Mouse (Mus musculus): ENCODE results near the gene Rrp1b.

Rrp1b gene

DNA sequence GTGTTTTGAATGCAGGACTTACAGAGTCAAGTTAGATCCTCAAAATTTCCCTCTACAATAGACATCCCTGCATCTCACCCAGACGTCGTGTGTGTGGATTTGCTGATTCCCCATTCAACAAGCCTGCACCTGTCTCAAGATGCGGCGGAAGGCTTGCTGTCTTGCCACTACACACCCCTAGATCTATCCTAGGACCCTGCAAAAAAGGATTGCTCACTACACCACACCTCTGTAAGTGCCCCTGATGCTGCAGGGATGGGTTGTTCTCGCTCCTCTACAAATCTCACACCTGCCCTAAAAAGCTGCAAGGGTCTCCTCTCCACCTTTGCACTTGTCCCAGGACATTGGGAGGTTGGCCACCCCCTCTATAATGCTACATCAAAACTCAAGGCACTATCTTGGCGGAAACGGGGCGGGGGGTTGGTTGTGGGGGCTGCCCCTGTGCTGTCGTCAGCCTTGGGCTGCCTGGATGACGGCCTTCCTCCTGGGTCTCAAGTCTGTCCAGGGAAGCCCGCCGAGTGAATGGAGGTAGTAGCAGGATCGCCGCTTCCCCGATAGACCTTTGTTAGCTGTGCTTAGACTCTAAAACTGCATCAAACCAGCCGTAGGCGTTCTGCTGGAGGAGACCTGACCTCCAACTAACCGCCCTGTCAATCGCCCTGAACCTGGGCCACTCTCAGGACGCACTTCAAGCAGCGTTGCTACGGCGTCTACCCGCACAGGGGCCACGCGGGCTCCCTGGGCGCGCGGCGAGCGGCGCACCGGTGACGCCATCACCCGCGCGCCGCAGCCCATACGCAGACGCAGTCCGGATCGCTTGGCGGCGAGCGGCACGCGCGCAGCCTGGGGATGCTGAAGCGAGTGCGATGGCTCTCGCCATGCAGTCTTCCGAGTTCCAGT is at the start of gene Rrp1b, which contains the start of gene Hsf2bp:
TSS of gene Rrp1b (plus strand) at position 492 of the 900 bp plus-strand sequence.
TSS of gene Hsf2bp (minus strand) at position 741 of the 900 bp plus-strand sequence.
- 5% methylated on average over 52 of the region's 52 CpGs for WGBS

DNA sequence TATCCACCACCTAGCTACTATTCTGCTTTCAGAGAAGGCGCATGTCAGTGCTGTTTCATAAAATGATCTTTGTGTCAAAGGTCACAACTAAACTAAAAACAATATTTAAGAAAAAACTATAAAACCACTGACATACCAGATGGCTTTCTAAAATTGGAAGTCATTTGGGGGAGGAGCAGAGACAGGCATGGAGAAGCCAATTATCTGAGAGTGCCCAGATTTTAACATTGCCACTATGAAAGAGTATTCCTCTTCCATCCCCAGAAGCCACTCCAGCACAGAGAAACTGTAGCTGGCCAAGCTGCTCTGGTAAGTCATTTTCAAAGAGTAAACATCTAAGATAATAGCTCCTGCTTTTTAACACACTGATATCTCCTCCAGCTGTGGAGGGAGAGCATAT is 49.0 kb upstream of the Rrp1b start:
- 81% methylated on average over 1 of the region's 1 CpGs for WGBS

DNA sequence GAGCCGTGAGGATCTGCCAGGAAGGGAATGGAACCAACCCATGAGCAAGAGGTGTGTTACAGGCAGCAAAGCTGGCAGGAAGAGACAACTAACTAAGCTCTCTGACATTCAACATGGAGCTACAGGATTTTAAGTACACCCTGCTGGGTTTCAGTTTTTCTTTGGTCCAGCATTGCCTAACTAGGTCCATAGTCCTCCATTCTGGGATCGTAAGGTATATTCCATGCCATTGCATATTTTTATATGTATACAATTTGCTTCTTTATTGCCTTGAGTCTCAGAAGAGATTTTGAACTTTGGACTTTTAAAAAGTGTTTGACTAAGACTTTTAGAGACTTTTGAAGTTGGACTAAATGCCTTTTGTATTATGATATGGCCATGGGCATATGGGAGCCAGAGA is 46.9 kb upstream of the Rrp1b start:
- WGBS = 98% methylated on average over 2 of the region's 2 CpGs

DNA sequence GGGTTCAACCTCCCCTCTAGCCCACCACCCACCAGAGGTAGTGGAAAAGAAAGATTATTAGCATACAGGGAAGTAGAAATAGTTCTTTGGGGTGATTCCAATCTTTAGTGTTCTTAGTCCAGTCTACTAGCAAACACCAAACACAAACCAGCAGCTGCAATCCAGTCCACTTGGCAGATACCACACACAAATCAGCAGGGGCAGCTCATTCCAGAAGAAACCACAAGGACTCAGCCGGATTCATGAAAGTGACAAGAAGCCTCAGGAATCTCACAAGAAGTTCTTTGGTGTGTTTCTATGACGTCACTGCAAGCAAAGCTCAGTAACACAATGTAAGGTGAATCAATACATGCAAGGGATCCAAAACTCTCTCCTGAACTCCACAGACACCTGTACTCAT is 43.9 kb upstream of the Rrp1b start:
- WGBS = 82% methylated on average over 2 of the region's 2 CpGs

DNA sequence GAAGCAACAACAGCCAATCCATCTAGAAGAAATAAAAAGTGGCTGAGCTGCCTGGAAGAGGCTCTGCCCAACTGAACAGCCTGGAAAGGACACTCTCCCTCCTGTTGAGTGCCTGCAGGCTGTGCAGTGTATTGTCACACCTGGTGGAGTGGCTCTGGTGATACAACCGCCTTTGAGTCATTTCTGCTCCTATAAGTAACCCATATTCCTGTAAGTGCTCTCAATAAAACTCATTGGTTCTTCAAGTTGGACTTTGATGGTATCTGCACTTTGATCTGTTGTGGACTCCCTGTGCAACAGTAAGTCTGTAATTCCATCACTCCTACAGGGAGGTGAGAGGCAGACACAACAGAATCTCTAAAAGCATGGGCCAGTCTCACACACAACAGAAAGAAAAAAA is 42.5 kb upstream of the Rrp1b start:
- WGBS = 88% methylated on average over 1 of the region's 1 CpGs

DNA sequence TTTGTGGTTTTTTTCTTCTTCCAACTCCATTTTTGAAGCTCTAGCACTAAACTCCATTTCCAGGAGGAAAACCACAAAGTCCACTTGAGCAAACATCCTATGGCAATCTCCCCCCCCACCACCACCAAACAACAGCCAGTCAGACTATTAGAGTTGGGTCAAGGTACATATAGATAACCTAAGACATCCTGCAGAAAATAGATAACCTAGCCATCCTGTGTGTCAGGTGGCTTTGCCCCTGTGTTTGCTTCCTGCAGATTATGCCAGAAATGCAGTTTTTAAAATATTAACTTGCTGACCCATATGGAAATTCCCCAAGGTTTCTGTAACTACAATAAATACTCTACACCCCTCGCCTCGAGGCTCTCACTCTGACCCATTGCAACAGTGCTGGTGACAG is 40.1 kb upstream of the Rrp1b start:
- WGBS = 86% methylated on average over 2 of the region's 2 CpGs

DNA sequence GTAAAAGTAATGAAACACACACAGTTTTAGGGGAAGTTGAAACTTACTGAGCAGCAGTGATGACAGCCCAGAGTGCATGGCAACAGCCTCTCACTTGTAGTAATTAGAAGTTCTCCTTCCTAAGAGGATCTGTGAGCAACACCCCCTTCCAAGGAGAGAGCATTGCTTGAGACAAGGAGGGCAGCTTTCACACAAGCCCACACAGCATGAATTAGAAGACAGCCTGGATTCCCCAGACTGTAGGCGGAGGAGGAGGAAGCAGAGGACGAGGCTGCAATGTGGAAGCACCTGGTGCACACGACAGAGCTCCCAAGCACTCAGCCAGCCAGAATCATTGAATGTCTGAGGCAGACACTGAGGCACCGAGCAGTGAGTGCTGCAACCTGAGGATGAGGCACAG is 39.6 kb upstream of the Rrp1b start:
- WGBS = 41% methylated on average over 4 of the region's 4 CpGs

DNA sequence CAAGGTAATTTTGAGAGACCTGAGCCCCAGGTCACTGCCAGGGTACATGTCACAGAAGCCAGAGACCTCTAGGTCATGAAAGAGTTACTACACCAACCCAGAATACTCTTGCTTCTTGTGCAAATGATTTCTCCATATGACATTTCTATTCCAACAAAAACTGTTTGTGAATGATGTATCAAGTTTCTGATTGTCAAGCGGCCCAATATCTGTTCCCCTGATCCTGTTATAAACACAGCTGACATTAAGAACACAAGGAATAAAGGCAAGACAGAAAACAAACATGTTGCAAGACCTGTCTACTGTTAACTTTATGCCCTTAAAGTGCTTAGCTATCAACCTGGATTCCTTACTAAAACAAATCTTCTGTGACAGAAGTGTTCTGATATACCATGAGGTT is 37.5 kb upstream of the Rrp1b start:
- 90% methylated on average over 1 of the region's 1 CpGs for WGBS

DNA sequence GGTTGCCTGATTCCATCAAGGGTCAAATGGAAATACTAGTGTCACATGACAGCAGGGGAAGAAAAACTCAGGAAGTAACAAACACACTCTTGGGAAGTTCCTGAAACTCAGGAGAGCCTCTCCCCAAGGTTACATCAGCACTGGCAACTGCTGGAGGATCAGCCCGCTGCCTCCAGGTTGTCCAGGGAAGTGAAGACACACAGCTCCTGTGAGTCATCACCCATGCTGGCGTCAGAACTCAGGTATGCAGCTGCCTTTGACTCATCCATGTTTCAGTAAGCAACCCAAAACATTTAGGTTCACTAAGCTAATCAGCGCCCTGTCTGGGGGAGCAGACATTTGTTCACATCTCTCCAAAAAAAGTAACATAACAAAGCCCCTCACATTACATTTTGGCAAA is 32.6 kb upstream of the Rrp1b start:
- 90% methylated on average over 3 of the region's 3 CpGs for WGBS

DNA sequence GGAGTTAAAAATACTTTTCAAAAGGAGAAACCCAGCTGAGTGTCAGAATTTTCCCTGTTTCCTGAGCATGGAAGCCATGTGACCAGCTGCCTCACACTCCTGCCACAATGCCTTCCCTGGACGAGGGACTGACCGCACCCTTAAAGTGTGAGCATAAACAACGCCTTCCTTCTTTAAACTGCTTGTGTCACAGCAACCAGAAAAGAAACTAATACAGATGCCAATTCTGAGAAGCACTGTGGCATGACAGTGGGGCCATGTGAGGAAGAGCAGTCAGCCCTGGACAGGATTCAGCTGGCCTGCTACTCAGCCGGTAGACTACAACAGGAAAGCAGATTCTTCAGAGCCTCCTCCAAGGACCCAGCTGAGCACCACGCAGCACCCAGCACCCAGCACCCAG is 29.1 kb upstream of the Rrp1b start:
- 64% methylated on average over 5 of the region's 5 CpGs for WGBS

DNA sequence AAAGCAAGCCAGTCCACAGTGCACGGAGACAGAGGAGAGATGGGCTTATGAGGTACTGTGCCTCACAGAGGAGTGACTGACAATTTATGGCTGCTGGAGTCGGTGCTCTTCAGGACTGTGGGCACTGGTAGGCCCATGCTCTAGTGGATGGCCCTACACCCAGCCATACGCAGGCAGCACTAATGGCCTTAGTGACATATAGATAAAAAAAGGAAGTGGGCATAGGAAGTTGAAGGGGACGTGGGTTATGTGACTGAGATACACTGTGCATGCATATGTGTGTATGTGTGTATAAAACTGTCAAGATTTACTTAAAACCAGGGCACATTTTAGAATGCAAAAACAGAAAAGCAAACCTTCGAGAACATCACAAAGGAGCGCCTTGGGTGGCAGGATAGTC is 24.2 kb upstream of the Rrp1b start:
- WGBS = 91% methylated on average over 6 of the region's 6 CpGs

DNA sequence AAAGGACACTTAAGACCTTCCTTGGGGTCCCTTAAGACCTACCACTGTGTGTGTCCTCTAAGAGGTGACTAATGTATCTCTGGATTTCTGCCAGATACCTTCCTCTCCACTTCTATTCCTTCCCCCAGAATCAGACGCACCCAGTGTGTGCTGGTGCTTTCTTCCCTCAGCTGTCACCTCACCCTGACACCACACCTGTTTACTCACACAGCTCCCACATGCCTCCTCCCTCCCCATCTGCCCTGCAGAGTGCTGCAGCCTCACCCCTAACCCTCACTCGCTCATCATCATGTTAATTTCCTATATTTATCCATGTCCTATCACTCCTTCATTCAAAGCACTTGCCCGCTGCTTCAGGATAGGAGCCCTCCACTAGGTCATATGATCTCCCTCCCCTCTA is 23.6 kb upstream of the Rrp1b start:
- 73% methylated on average over 3 of the region's 3 CpGs for WGBS

DNA sequence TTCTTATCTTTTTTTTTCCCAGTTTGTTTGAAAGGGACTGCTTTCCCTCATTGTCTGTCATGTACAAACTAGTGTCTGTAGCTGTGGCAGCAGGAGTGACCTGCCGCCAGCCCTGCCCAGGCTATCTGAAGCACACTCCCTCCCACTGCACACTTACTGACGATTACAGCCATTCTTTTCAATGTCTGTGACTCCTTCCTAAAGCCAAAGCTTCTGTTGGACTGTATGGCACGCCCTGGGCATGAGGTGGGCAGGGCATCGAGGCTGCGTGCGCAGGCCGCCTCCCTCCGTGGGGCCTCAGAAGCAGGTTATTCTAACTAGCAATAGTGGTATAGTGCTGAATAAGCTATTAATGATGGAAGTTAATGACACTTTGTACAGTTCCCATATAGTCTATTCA is 19.4 kb upstream of the Rrp1b start:
- 94% methylated on average over 8 of the region's 8 CpGs for WGBS

DNA sequence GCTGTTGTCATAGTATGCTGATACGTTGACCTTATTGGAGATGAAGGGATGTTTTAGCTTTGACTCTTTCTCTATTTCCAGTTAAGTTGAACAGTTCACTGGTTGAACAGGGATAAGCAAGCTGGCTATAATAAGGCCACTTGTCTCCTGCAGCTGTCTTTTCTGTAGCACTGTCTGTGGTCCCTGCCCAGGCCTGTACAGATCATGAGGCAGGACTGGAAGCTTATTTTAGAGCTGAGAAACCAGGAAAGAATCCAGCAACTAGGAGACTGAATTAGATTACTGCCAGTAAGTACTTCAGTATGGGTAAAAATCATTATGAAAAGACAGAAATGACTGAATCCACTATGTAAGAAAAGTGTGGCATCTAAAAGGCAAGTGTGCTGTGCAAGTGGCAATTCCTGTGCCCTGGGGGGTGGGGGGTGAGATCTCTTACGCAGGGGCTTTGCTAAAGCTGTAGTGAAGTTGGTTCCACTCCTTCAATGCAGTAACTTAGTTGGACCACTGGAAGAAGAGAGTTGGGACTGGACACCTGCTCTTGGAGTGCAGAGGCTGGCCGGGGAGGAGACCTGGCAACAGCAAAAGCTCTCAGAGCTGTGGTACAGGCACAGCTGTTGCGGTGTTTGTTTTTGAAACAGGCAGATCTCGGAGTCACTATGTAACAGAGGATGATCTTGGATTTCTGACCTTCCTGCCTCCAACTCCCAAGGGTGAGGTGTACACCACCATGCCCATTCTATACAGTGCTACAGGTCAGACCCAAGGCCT is 17.6 kb upstream of the Rrp1b start:
- WGBS = 54% methylated on average over 5 of the region's 5 CpGs

DNA sequence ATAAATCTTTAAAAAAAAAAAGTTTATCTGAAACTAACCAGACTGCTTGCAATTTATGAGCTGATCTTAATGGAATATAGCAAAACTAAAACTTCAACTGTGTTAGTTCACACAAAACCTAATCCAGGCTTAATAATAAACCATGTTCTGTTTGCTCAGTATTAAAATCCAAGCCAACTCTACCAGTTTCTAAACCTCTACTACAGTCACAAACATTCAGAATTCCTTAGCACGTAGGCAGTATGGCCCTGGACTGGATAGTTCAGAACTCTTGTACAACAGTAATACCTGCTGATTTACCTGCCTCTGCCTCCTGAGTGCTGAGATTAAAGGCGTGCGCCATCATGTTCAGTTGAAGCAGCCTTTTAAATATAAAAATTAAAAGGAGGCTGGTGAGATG is 13.9 kb upstream of the Rrp1b start:
- 94% methylated on average over 3 of the region's 3 CpGs for WGBS

DNA sequence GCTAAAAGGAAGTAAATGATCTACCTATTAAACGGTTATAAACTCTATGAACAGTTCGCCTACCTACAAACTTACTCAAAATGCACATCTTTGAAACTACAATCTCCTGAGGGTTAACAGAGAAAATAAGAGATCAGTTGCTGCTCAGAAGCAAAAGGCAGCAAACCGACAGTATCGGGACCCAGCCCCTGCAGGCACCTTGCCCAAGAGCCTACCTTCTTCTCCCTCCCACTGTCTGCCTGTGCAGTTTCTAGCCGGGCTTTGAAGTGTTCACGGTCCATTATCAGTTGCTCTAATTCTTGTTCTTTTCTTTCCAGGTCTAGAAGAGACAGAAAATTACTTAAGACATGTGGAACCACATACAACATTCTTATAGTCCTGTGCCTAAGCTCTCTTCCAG is 13.3 kb upstream of the Rrp1b start:
- 63% methylated on average over 6 of the region's 6 CpGs for WGBS

DNA sequence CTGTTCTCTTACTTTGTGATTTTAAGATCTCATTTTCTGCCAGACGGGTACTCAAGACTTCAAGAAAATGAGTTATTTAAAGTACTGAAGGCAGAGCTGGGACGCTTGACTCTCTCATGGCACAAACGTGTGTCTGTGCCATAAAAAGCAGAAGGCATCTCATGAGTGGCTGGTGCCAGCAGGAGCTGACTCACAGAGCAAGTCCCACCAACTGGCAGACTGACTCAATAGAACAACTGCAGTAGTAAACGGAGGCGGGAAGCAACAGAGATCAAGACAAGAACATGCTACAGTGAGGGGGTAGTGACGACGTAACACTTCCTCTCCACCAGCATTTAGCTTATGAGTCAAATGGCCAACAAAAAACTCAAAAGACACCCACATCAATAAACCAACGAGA is 12.8 kb upstream of the Rrp1b start:
- 35% methylated on average over 8 of the region's 8 CpGs for WGBS

DNA sequence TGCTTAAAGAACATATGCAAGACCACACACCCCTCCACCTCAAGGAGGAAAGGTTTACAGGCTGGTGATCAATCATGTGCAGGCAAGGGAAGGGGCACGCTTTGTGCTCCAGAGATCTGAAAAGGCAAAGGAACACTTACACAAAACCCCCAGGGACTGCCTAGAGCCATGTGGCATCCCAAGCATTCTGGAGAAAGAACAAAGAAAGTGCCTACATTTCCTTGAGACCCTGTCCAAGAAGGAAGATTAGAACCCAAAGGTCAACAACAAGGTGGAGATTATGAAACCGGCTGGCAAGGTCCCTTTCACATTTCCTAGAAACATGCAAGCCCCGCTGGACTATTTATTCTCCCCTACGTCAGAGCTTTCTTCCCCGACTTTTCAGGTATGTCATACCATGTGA is 11.2 kb upstream of the Rrp1b start:
- WGBS = 64% methylated on average over 5 of the region's 5 CpGs

DNA sequence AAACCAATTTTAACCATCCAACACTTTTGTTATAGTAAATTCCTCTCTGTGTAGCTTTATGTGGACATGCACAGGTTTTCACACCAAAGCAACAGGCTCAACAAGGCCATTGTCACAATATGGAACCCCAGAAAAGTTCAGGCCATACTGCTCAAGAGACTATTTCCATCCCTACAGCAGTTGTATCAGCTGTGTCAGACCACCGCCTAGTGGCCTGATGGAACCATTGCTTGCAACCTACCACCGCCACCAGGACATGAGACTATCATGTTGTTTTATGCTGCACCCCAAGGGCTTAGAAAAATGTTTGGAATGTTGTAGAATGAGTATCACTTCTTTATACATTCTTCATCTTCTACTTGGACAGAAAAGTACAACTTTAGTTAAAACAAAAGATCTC is 10.5 kb upstream of the Rrp1b start:
- 16% methylated on average over 2 of the region's 2 CpGs for WGBS

DNA sequence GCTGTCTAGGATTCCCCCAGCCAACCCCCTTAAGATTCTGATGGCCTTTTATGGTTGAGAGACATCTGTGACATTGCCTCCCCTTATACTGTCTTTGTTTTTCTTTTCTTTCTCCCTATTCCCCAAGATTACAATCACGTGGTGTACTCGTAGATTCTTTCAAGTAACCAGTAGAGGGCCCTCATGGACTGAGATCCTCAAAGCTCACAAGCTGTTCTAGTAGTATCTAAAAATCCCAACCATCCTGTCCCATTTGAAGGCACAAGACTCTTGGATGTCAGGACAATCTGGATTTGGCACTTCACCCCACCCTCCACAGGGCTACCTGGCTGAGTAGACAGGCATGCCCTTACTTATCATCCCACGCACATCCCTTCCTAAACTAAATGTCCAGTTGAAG is 8.2 kb upstream of the Rrp1b start:
- 31% methylated on average over 3 of the region's 3 CpGs for WGBS

DNA sequence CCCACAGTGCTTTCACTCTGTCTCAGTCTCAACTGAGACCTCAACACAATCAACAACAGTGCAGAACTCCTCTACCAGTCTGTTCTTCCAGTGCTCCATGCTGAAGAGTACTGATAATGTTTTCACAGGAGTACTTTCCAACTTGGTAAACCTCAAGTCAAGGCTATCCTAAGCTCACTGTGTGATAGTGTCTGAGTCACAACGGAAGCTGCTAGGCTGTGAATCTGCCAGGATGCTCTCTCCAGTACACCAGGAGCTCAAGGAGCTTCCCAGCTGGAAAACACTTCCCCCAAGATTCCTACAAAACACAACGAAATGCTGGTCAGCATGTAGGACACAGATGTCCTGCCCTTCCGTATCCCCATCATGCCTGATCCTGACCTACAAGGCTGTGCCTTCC is 7.6 kb upstream of the Rrp1b start:
- 68% methylated on average over 3 of the region's 3 CpGs for whole genome bisulfite sequencing

DNA sequence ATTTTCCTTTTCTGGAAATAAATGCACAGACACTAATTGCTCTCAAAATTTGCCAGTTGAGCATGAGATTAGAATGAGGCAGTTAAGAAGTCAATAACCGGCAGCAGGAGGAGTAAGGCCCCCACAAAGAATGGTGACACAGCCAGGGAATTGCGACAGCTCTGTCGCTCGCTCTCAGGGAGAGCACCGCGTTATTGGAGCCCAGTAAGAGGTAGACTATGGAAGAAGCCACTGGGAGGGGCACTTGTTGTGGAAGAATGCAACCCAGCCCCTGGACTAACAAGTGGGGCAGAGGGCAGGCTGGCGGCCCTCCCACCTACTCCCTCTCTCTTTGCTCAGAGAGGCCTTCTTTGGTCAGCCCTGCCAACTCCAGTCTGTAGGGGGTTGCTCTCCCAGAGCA is 4.2 kb upstream of the Rrp1b start:
- 58% methylated on average over 7 of the region's 7 CpGs for WGBS

DNA sequence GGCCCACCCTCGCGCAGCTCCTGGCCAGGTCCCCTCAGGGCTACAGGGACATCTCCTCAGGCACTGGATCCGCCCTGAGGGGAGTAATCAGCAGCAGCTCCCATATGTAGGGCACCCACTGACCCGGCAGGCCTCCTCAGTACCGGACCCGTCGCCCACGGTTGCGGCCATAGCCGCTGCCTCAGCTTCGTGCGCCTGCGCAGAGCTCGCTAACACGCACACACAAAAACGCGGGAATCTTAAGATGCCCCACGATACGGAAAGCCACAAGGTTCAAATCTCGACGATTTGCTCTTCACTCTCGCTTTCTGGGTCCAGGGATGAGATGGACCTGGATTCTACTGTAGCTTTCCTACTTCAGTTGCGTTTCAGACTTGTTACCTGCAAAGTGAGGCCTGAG is 1.6 kb upstream of the Rrp1b start:
- WGBS = 90% methylated on average over 23 of the region's 23 CpGs

Data from cerebral cortex, adult 2 months (tissue).